Comparison of ENCODE assay signal across 1 mouse cellular context in genomic region chr13:34077492-34078271, GRCm38 (mm10).
A peak's percentile ranks its signal among the peaks of the same experiment; 100 is the strongest.
TF ChIP-seq lines count a peak whose summit lies in the region.

Tubb2a (minus strand) TSS chr13:34078007.

TF ChIP-seq in MEL, 35 proteins besides CTCF, POLR2A, EP300 and RAD21 (continued from another document):
- TF ChIP-seq GATA1 (IDR thresholded peaks at IDR 0.05; ENCODE audit: low read depth, low read length) (no peak), GABPA (IDR thresholded peaks at IDR 0.05; ENCODE audit: low read depth, low read length) (no peak; the same call in 1 of the 2 replicates), SMC3 (IDR thresholded peaks at IDR 0.05; ENCODE audit: low read depth, low read length) (no peak; the same call in 1 of the 2 replicates), BHLHE40 (IDR thresholded peaks at IDR 0.05; ENCODE audit: borderline replicate concordance, low read depth, low read length) (no peak), TBP (IDR thresholded peaks at IDR 0.05; ENCODE audit: low read depth, low read length) (peak; percentile 97), RCOR1 (IDR thresholded peaks at IDR 0.05; ENCODE audit: low read depth, low read length) (no peak), ZNF384 (IDR thresholded peaks at IDR 0.05; ENCODE audit: low read depth, low read length) (no peak; the same call in 1 of the 2 replicates), POLR2AphosphoS5 (IDR thresholded peaks at IDR 0.05; ENCODE audit: borderline replicate concordance, low read depth, low read length) (0 out of 2 replicates have a peak, but pooled peaks have one; percentile 43), MAFK (IDR thresholded peaks at IDR 0.05; ENCODE audit: borderline replicate concordance, low read depth, low read length) (no peak), KAT2A (conservative IDR thresholded peaks at IDR 0.05; ENCODE audit: low read depth, low read length) (no peak), MEF2A (IDR thresholded peaks at IDR 0.05; ENCODE audit: extremely low read depth, insufficient replicate concordance, low read depth, low read length, poor library complexity, severe bottlenecking) (no peak), ELF1 (IDR thresholded peaks at IDR 0.05; ENCODE audit: low read depth, low read length) (no peak), TCF12 (IDR thresholded peaks at IDR 0.05; ENCODE audit: low read depth, low read length) (peak; percentile 55), MXI1 (IDR thresholded peaks at IDR 0.05; ENCODE audit: low read depth, low read length) (no peak; the same call in 1 of the 2 replicates)
